Mouse (Mus musculus) midbrain, embryonic 12.5 days (tissue): ENCODE data around the gene Lrrc9. TPM values are rescaled to one million over a fixed set of nuclear protein-coding genes. Genes with fewer than 3 reads are reported as not detected.

Experiments
- ATAC-seq: fragments of 200-750 bp; cut with Nextera tagmentation; 2 replicates; pipeline ENCODE4 v1.8.0; 2017; ENCODE audit warnings: low read depth, moderate TSS enrichment, moderate library complexity; ENCODE audit not compliant: low FRiP score
- H3K27ac ChIP-seq: fragments of 300-500 bp; sonication (generic); replicated peaks from 2 replicates; pipeline ENCODE4 v1.5.1; 2016; ENCODE audit warnings: mild to moderate bottlenecking
- H3K27me3 ChIP-seq: fragments of 300-500 bp; sonication (generic); 2 replicates; pipeline ENCODE4 v1.6.1; 2016; ENCODE audit warnings: mild to moderate bottlenecking
- H3K36me3 ChIP-seq: fragments of 300-500 bp; sonication (generic); 2 replicates; pipeline ENCODE4 v1.6.1; 2016
- H3K4me1 ChIP-seq: fragments of 300-500 bp; sonication (generic); 2 replicates; pipeline ENCODE4 v1.6.1; 2016
- H3K4me2 ChIP-seq: fragments of 300-500 bp; sonication (generic); replicated peaks from 2 replicates; pipeline ENCODE4 v1.6.1; 2016; ENCODE audit warnings: mild to moderate bottlenecking, moderate library complexity
- H3K4me3 ChIP-seq: fragments of 300-500 bp; sonication (generic); 2 replicates; pipeline ENCODE4 v1.5.1; 2016; ENCODE audit warnings: mild to moderate bottlenecking
- H3K9ac ChIP-seq: fragments of 300-500 bp; sonication (generic); replicated peaks from 2 replicates; pipeline ENCODE4 v1.6.1; 2016; ENCODE audit warnings: mild to moderate bottlenecking, moderate library complexity
- H3K9me3 ChIP-seq: fragments of 300-500 bp; sonication (generic); 2 replicates; pipeline ENCODE4 v1.6.1; 2016; ENCODE audit warnings: mild to moderate bottlenecking
- WGBS: fragments of 180-500 bp; shearing (Covaris S2); methylation state at CpG from one replicate; pipeline ENCODE4 v1.1.7; 2016; 5-methylcytosine and 5-hydroxymethylcytosine counted together
- microRNA-seq: library from miRNA; unstranded; fragments of <30 nt; microRNA quantifications from one replicate; pipeline ENCODE4, GENCODE M21; 2017
- polyA plus RNA-seq: library from polyadenylated mRNA; unstranded; fragments of >200 nt; fragmentation: Nextera tagmentation; extraction: Ambion mirVana; gene quantifications from 2 replicates; pipeline ENCODE4 v1.2.1, GENCODE M21; 2016

The Lrrc9 gene
- polyA plus RNA-seq, 1 experiment from 2014 or later = 2.9 TPM

- Histone ChIP-seq H3K36me3 (no peaks in the 10 kb centered on the region), H3K4me1 (peaks cover 8% of the 10 kb centered on the region; the same call in 1 of the 2 replicates), H3K27ac (no peak overlapping the region), H3K4me2 (no peak overlapping the region), H3K9ac (no peak overlapping the region), H3K9me3 (no peaks in the 10 kb centered on the region), H3K27me3 (no peaks in the 10 kb centered on the region), H3K4me3 (no peak overlapping the region)
- no peak for ATAC-seq
- WGBS = 82% methylated on average over 7 of the region's 7 CpGs
Observed at GRCm38 (mm10) chr12:72532303-72532702, 90.6 kb downstream of the Lrrc9 start.

DNA sequence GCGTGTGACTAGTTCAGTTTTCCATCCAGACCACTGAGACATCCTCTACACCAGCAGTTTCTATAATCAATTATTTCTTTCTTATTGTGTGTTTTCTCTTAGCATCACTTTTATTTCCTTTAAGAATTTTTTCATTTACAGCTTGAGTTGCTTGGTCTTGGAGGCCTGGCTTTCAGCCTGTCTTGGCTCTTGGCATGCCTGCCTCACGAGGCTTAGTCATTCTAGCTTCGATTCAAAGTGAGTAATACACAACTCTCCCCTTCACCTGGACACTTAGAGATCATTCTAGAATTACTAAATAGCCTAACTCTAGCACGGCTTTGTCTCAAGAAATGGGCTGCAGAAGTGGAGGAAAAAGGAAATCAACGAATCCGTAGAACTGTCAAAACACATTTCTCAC lies 92.3 kb downstream of the Lrrc9 start:
- Histone ChIP-seq H3K36me3 (no peaks in the 10 kb centered on the region), H3K9me3 (no peaks in the 10 kb centered on the region), H3K27ac (no peak overlapping the region), H3K4me3 (no peak overlapping the region), H3K27me3 (no peaks in the 10 kb centered on the region), H3K4me2 (no peak overlapping the region), H3K4me1 (peaks cover 8% of the 10 kb centered on the region; the same call in 1 of the 2 replicates), H3K9ac (no peak overlapping the region)
- ATAC-seq = no peak
- WGBS = 93% methylated on average over 6 of the region's 6 CpGs

DNA sequence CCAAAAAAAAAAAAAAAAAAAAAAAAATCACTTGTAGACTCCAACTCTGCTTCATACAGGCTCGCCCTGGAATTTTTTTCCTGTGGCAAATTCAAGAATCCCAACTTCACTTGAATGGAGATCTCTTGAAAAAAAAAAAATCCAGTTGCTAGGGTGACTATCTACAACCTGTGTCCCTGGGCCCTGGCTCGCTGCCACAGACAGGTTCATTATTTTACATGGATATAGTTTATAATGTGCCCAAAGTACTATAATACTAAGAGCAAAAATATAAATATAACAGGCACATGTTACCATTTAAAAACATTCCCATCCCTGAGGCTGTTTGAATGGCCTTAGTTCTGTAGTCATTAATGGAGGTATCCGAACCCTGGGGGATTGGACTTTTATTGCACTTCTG lies 93.9 kb downstream of the Lrrc9 start:
- H3K9ac ChIP-seq = peak overlapping the region; percentile 61
- no peaks in the 10 kb centered on the region for H3K9me3 ChIP-seq
- peak overlapping the region; percentile 65 for H3K4me2 ChIP-seq
- peak overlapping the region; percentile 54 for H3K27ac ChIP-seq
- H3K27me3 ChIP-seq = no peaks in the 10 kb centered on the region
- no peaks in the 10 kb centered on the region for H3K36me3 ChIP-seq
- no peak; the same call in 1 of the 2 replicates for ATAC-seq
- 46% methylated on average over 3 of the region's 3 CpGs for WGBS
- peak overlapping the region; percentile 64 for H3K4me3 ChIP-seq
- peaks cover 8% of the 10 kb centered on the region; the same call in 1 of the 2 replicates for H3K4me1 ChIP-seq

DNA sequence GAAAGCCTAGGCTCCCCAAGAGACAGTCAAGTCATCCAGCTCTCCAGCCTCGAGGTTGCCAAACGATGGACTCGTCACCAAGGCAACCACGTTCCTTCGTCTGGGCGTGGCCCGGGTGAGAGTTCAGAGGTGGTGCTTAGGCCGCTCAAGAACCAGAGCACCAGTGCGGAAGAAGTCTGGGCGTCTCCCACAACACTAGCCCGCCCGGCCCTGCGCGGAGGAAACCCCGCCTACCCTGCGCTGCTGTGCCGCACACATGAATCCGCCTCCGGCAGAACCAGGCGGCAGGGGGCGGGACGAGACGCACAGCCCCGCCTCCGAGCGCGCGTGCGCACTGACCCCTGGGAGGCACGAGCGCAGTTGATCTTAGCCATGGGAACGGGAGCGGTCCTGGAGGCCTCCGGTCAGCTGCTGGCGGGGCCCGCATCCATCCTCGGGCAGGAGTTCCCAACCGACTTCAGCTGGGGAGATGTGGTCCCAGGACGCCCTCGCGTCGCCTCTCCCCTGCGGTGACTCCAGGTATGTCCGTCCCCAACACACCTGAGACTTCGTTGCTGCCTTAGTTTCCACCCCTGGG lies 94.4 kb downstream of the Lrrc9 start, which contains the start of gene Pcnx4:
TSS of gene Pcnx4 (plus strand) at position 363 of the 577 bp plus-strand sequence.
- Histone ChIP-seq H3K4me1 (peaks cover 8% of the 10 kb centered on the region; the same call in 1 of the 2 replicates), H3K9ac (peak within 1 kb of the TSS; percentile 61), H3K9me3 (no peaks in the 10 kb centered on the region), H3K4me2 (peak within 1 kb of the TSS; percentile 65), H3K27me3 (no peaks in the 10 kb centered on the region), H3K36me3 (no peaks in the 10 kb centered on the region), H3K4me3 (peak within 1 kb of the TSS; percentile 64), H3K27ac (peak within 1 kb of the TSS; percentile 54)
- ATAC-seq = peak; percentile 100
- under 1% methylated on average over 45 of the region's 45 CpGs for WGBS

- no peak overlapping the region for H3K27ac ChIP-seq
- no peak overlapping the region for H3K4me3 ChIP-seq
- H3K36me3 ChIP-seq = 0 out of 2 replicates have a peak, but pooled peaks cover 8% of the 10 kb centered on the region
- no peak overlapping the region for H3K9ac ChIP-seq
- no peaks in the 10 kb centered on the region for H3K9me3 ChIP-seq
- H3K4me2 ChIP-seq = no peak overlapping the region
- H3K27me3 ChIP-seq = no peaks in the 10 kb centered on the region
- 94% methylated on average over 10 of the region's 10 CpGs for WGBS
- peaks cover 8% of the 10 kb centered on the region; the same call in 1 of the 2 replicates for H3K4me1 ChIP-seq
- no peak for ATAC-seq
Observed at GRCm38 (mm10) chr12:72538571-72538970, 96.9 kb downstream of the Lrrc9 start.

DNA sequence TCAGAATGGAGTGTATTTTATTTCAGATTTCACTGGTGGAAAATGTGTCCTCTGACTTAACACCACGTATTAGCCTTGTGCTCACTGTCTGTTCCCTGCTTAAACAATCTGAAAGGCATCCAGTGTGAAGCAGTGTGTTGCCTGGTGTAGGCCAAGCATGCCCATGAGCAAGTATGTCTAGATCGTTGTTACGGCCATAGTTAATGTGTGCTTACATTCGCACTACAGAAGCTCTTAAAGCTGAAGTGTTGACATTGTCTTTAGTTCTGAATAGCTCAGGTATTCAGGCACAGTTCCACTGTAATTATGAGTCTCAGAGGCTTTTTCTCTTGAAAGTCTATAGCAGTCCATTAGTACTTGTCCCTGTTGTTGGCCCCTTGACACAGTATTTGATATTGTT lies 112.7 kb downstream of the Lrrc9 start:
- Histone ChIP-seq H3K4me2 (no peak overlapping the region), H3K9ac (no peak overlapping the region), H3K9me3 (no peaks in the 10 kb centered on the region), H3K27me3 (no peaks in the 10 kb centered on the region), H3K4me3 (no peak overlapping the region), H3K27ac (no peak overlapping the region), H3K36me3 (no peaks in the 10 kb centered on the region), H3K4me1 (0 out of 2 replicates have a peak, but pooled peaks cover 4% of the 10 kb centered on the region)
- WGBS = 78% methylated on average over 4 of the region's 4 CpGs
- no peak for ATAC-seq

- no peak overlapping the region for H3K4me3 ChIP-seq
- H3K4me2 ChIP-seq = no peak overlapping the region
- WGBS = 90% methylated on average over 4 of the region's 4 CpGs
- H3K9me3 ChIP-seq = no peaks in the 10 kb centered on the region
- H3K27me3 ChIP-seq = no peaks in the 10 kb centered on the region
- no peak overlapping the region for H3K9ac ChIP-seq
- peaks cover 5% of the 10 kb centered on the region; the same call in 1 of the 2 replicates for H3K36me3 ChIP-seq
- H3K4me1 ChIP-seq = no peaks in the 10 kb centered on the region
- ATAC-seq = no peak
- H3K27ac ChIP-seq = no peak overlapping the region
Observed at GRCm38 (mm10) chr12:72564281-72564795, 122.7 kb downstream of the Lrrc9 start.

Small RNA genes within 50 kb of the gene (microRNA-seq; reads per million reads assigned to microRNA genes)
- not detected for gene Gm44392

Other genes starting within 250 kb of the Lrrc9 start
- 659 and 730 TPM in 2 replicates for gene Rtn1, start 32.8 kb upstream of the Lrrc9 start, polyA plus RNA-seq
- gene Pcnx4, start 94.5 kb downstream of the Lrrc9 start, polyA plus RNA-seq = 17.6 and 18.6 TPM in 2 replicates
- not detected in 2 replicates for gene Gm4756, start 207.8 kb downstream of the Lrrc9 start, polyA plus RNA-seq
- 9.1 and 10.5 TPM in 2 replicates for gene Dhrs7, start 223.0 kb downstream of the Lrrc9 start, polyA plus RNA-seq